Mouse (Mus musculus): ENCODE data around the gene Hist1h3a. TPM values are rescaled to one million over a fixed set of nuclear protein-coding genes. Genes with fewer than 3 reads are reported as not detected.
"Not testable (repeated sequence)": the region's sequence is repeated elsewhere in the genome, so short reads cannot be mapped to it uniquely, and the experiment has no call there.

Hist1h3a gene
- polyA plus RNA-seq, 1 experiment from 2014 or later, result 11.9 TPM

DNA sequence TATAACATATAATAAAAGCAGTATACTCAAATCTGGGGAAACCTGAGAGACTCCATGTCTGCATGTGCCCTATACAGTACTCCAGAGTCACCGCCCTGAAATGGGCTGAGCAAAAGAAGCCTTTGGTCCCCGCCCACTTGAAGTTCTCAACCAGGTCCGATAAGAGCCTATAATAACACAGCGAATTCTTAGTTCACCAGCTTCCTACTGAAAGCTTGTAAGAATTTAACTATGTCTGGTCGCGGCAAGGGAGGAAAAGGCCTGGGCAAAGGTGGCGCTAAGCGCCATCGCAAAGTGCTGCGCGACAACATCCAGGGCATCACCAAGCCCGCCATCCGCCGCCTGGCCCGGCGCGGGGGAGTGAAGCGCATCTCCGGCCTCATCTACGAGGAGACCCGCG lies 5.4 kb downstream of the Hist1h3a start, which contains the start of gene Hist1h4b:
Hist1h4b (plus strand) TSS at position 224 of the 400 bp plus-strand sequence.
- 1% methylated on average over 19 of the region's 22 CpGs for WGBS
- Histone ChIP-seq H3K4me3 (replicated peaks) (peak within 1 kb of the TSS; percentile 43), H3K27me3 (no peaks in the 10 kb centered on the region), H3K4me1 (replicated peaks) (peaks cover 16% of the 10 kb centered on the region), H3K36me3 (no peaks in the 10 kb centered on the region), H3K4me2 (peak within 1 kb of the TSS; percentile 79), H3K27ac (peak within 1 kb of the TSS; percentile 96), H3K9me3 (no peaks in the 10 kb centered on the region), H3K9ac (replicated peaks) (peak within 1 kb of the TSS; percentile 65)
- peak; percentile 72 for ATAC-seq (ENCODE audit: insufficient number of reproducible peaks, insufficient read depth, low FRiP score, low TSS enrichment, low read depth)

GRCm38 (mm10) chr13:23755000-23755399 lies 7.2 kb downstream of the Hist1h3a start:
- Histone ChIP-seq H3K9ac (replicated peaks) (no peak overlapping the region), H3K4me3 (replicated peaks) (no peak overlapping the region), H3K4me2 (no peak overlapping the region), H3K27me3 (no peaks in the 10 kb centered on the region), H3K4me1 (replicated peaks) (peaks cover 12% of the 10 kb centered on the region), H3K9me3 (no peaks in the 10 kb centered on the region), H3K27ac (0 out of 2 replicates have a peak overlapping the region, but pooled peaks have one; percentile 17), H3K36me3 (no peaks in the 10 kb centered on the region)
- no peak for ATAC-seq (ENCODE audit: insufficient number of reproducible peaks, insufficient read depth, low FRiP score, low TSS enrichment, low read depth)

- Histone ChIP-seq H3K27me3 (no peaks in the 10 kb centered on the region), H3K9ac (replicated peaks) (no peak overlapping the region; the same call in 1 of the 2 replicates), H3K4me2 (peak overlapping the region; percentile 60), H3K4me1 (replicated peaks) (peaks cover 10% of the 10 kb centered on the region), H3K36me3 (no peaks in the 10 kb centered on the region), H3K4me3 (replicated peaks) (peak overlapping the region; percentile 34; the same call in 1 of the 2 replicates), H3K27ac (peak overlapping the region; percentile 91), H3K9me3 (no peaks in the 10 kb centered on the region)
- WGBS, result 66% methylated on average over 4 of the region's 4 CpGs
- no peak for ATAC-seq (ENCODE audit: insufficient number of reproducible peaks, insufficient read depth, low FRiP score, low TSS enrichment, low read depth)
Observed at GRCm38 (mm10) chr13:23753314-23754078, 8.7 kb downstream of the Hist1h3a start.

DNA sequence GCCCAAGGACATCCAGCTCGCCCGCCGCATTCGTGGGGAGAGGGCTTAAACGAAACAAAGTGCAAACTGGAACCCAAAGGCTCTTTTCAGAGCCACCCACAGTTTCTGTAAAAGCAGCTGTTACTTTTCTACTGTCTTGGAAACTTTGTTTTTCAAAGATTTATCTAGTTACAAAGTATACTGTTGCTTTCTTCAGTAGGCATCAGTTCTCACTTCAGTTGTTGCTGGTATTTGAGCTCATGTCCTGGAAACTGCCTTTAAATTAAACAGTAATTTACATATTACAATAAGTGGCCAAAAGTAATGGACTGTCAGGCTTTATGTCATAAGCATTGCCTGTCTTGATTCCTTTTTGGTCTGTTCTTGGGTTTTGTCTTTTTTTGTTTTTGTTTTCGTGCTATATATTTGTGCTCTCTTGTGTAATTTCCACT lies 9.4 kb downstream of the Hist1h3a start:
- no peaks in the 10 kb centered on the region for H3K9me3 ChIP-seq
- ATAC-seq (ENCODE audit: insufficient number of reproducible peaks, insufficient read depth, low FRiP score, low TSS enrichment, low read depth), result no peak
- peak overlapping the region; percentile 34 for H3K4me3 ChIP-seq (replicated peaks)
- WGBS, result 5% methylated on average over 6 of the region's 6 CpGs
- H3K36me3 ChIP-seq, result no peaks in the 10 kb centered on the region
- H3K4me1 ChIP-seq (replicated peaks), result peaks cover 17% of the 10 kb centered on the region
- peak overlapping the region; percentile 60 for H3K4me2 ChIP-seq
- H3K27ac ChIP-seq, result peak overlapping the region; percentile 91
- no peaks in the 10 kb centered on the region for H3K27me3 ChIP-seq
- H3K9ac ChIP-seq (replicated peaks), result peak overlapping the region; percentile 66

- peak within 1 kb of the TSS; percentile 60 for H3K4me2 ChIP-seq
- peaks cover 19% of the 10 kb centered on the region for H3K4me1 ChIP-seq (replicated peaks)
- WGBS, result under 1% methylated on average over 19 of the region's 47 CpGs
- not testable (repeated sequence) for H3K9me3 ChIP-seq, H3K36me3 ChIP-seq, H3K27me3 ChIP-seq
- peak within 1 kb of the TSS; percentile 97 for H3K27ac ChIP-seq
- H3K4me3 ChIP-seq (replicated peaks), result peak within 1 kb of the TSS; percentile 43
- H3K9ac ChIP-seq (replicated peaks), result peak within 1 kb of the TSS; percentile 66
- ATAC-seq (ENCODE audit: insufficient number of reproducible peaks, insufficient read depth, low FRiP score, low TSS enrichment, low read depth), result peak; percentile 93
Observed at GRCm38 (mm10) chr13:23752067-23752741, 10.0 kb downstream of the Hist1h3a start, which contains the start of gene Hist1h3b. Gene Hist1h3b, plus strand, starts transcription at chr13:23752267.

DNA sequence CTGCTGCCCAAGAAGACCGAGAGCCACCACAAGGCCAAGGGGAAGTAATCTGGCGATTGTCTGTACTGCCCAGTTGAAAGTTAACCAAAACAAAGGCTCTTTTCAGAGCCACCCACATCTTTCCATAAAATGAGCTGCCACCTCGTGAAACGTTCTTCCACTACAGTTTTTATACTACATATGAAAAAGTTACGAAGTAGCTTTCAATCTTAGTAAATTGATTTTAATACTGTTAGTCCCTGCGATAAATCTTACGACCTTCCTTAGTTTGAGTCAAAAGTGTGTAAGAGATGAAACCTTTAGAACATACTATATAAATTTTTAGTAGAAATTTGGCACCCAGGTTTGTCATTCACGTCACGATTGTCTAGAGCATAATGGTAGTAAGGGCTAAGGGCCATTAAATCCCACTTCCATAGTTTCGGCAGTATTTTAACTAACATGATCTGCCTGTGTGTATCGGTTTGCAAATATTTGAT lies 10.7 kb downstream of the Hist1h3a start:
- Histone ChIP-seq H3K9me3 (no peaks in the 10 kb centered on the region), H3K4me2 (peak overlapping the region; percentile 60), H3K36me3 (no peaks in the 10 kb centered on the region), H3K27ac (peak overlapping the region; percentile 97), H3K4me1 (replicated peaks) (peaks cover 20% of the 10 kb centered on the region), H3K9ac (replicated peaks) (peak overlapping the region; percentile 64), H3K27me3 (no peaks in the 10 kb centered on the region), H3K4me3 (replicated peaks) (peak overlapping the region; percentile 43)
- WGBS, result under 1% methylated on average over 11 of the region's 11 CpGs
- ATAC-seq (ENCODE audit: insufficient number of reproducible peaks, insufficient read depth, low FRiP score, low TSS enrichment, low read depth), result no peak

DNA sequence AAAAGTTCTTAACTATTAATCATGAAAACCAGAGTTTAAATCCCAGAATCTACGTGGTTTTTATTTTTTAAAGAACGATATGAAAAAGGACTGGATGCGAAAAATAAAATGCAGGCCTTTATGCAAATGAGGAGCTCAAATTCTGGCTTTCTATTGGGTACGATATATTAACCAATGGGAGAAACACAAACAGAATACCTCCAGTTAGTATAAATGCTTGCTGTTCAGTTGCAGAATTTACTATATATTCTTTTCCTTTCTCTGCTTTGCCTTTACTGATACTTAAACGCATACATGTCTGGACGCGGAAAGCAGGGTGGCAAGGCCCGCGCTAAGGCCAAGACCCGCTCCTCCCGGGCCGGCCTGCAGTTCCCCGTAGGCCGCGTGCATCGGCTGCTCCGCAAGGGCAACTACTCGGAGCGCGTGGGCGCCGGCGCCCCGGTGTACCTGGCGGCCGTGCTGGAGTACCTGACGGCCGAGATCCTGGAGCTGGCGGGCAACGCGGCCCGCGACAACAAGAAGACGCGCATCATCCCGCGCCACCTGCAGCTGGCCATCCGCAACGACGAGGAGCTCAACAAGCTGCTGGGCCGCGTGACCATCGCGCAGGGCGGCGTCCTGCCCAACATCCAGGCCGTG lies 11.2 kb downstream of the Hist1h3a start, which contains the start of gene Hist1h2ab:
Hist1h2ab (plus strand) TSS at position 288 of the 639 bp plus-strand sequence.
- WGBS, result under 1% methylated on average over 33 of the region's 47 CpGs
- Histone ChIP-seq H3K4me2 (peak within 1 kb of the TSS; percentile 60), H3K4me1 (replicated peaks) (peaks cover 20% of the 10 kb centered on the region), H3K4me3 (replicated peaks) (peak within 1 kb of the TSS; percentile 43), H3K9ac (replicated peaks) (peak within 1 kb of the TSS; percentile 64), H3K27ac (peak within 1 kb of the TSS; percentile 97)
- H3K9me3 ChIP-seq, H3K27me3 ChIP-seq, H3K36me3 ChIP-seq: not testable (repeated sequence)
- ATAC-seq (ENCODE audit: insufficient number of reproducible peaks, insufficient read depth, low FRiP score, low TSS enrichment, low read depth), result peak; percentile 54; the same call in 1 of the 2 replicates

- Histone ChIP-seq H3K27ac (peak overlapping the region; percentile 90), H3K4me3 (replicated peaks) (no peak overlapping the region), H3K4me2 (no peak overlapping the region), H3K9me3 (no peaks in the 10 kb centered on the region), H3K9ac (replicated peaks) (no peak overlapping the region), H3K27me3 (no peaks in the 10 kb centered on the region), H3K36me3 (no peaks in the 10 kb centered on the region), H3K4me1 (replicated peaks) (peaks cover 21% of the 10 kb centered on the region)
- 93% methylated on average over 5 of the region's 5 CpGs for WGBS
- ATAC-seq (ENCODE audit: insufficient number of reproducible peaks, insufficient read depth, low FRiP score, low TSS enrichment, low read depth), result no peak
Observed at GRCm38 (mm10) chr13:23749563-23750121, 12.5 kb downstream of the Hist1h3a start.

DNA sequence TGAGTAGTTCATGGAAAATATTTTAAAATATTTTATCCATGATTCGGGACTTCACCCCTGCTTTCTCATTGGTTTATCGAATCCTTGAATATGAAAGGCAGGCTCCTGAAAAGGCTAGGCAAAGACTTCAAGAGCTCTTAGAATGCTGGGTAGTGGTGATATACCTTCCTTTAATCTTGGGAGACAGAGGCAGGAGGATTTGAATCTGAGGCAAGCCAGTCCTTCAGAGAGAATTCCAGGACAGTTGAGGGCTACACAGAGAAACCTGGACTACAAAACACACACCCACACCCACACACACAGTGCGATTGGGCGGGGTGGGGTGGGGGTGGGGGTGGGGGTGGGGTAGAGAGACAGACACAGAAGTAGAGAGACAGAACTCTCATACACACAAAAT lies 14.3 kb downstream of the Hist1h3a start:
- ATAC-seq (ENCODE audit: insufficient number of reproducible peaks, insufficient read depth, low FRiP score, low TSS enrichment, low read depth), result no peak
- peak overlapping the region; percentile 66 for H3K4me2 ChIP-seq
- H3K27me3 ChIP-seq, result no peaks in the 10 kb centered on the region
- 12% methylated on average over 4 of the region's 4 CpGs for WGBS
- H3K4me3 ChIP-seq (replicated peaks), result peak overlapping the region; percentile 13
- H3K27ac ChIP-seq, result peak overlapping the region; percentile 99
- peaks cover 25% of the 10 kb centered on the region for H3K4me1 ChIP-seq (replicated peaks)
- H3K9me3 ChIP-seq, result no peaks in the 10 kb centered on the region
- peak overlapping the region; percentile 66; the same call in 1 of the 2 replicates for H3K9ac ChIP-seq (replicated peaks)
- H3K36me3 ChIP-seq, result no peaks in the 10 kb centered on the region

DNA sequence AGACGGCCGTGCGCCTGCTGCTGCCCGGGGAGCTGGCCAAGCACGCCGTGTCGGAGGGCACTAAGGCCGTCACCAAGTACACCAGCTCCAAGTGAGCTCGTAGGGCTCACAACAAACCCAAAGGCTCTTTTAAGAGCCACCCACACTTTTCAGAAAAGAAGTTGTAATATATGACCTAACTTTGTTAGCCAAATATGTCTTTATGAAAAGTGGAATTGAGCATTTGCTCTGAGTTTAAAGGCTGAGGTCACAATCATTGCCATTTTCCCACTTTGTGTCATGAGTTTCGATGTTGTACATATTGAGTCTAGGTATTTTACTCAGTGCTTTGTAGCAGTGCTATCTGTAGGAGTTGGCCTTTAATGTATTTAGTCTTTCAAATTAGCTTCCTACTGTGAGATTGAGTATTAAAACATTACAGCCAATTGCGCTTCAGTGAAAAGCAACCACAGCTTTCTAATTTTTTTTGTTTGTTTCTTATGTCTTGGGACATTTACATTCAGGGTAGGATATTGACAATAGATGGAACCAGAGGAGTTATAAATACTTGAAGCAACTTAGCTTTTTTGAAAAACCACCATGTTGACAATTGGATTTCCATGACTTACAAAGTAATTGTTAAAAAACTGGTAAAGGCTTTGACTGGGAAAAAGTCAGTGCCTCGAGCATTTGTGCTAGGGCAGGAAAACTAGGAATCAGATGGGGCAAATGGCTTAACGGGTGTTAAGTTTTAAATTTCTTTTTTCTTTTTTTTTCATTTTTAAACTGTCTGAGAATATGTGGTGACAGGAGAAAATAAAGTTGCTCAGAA lies 14.9 kb downstream of the Hist1h3a start:
- 3% methylated on average over 13 of the region's 13 CpGs for WGBS
- no peaks in the 10 kb centered on the region for H3K9me3 ChIP-seq

More for the DNA sequence above, 14.9 kb downstream of the Hist1h3a start:
- Histone ChIP-seq H3K4me2 (peak overlapping the region; percentile 66), H3K27me3 (no peaks in the 10 kb centered on the region), H3K4me1 (replicated peaks) (peaks cover 25% of the 10 kb centered on the region; the same call in 1 of the 2 replicates), H3K27ac (peak overlapping the region; percentile 99), H3K4me3 (replicated peaks) (peak overlapping the region; percentile 43), H3K9ac (replicated peaks) (peak overlapping the region; percentile 66), H3K36me3 (no peaks in the 10 kb centered on the region)
- no peak for ATAC-seq (ENCODE audit: insufficient number of reproducible peaks, insufficient read depth, low FRiP score, low TSS enrichment, low read depth)
